Mouse (Mus musculus) hindbrain, embryonic 13.5 days (tissue): ENCODE data around the gene Kif18b. TPM values are rescaled to one million over a fixed set of nuclear protein-coding genes. Genes with fewer than 3 reads are reported as not detected.

Experiments
- ATAC-seq: fragments of 200-750 bp; cut with Nextera tagmentation; 2 replicates; pipeline ENCODE4 v1.8.0; 2017; ENCODE audit warnings: moderate TSS enrichment; ENCODE audit not compliant: low FRiP score
- H3K27ac ChIP-seq: fragments of 300-500 bp; sonication (generic); 2 replicates; pipeline ENCODE4 v1.5.1; 2015; ENCODE audit warnings: inconsistent platforms, mild to moderate bottlenecking, moderate library complexity
- H3K27me3 ChIP-seq: fragments of 300-500 bp; sonication (generic); 2 replicates; pipeline ENCODE4 v1.6.1; 2015; ENCODE audit warnings: mild to moderate bottlenecking, inconsistent platforms
- H3K36me3 ChIP-seq: fragments of 300-500 bp; sonication (generic); 2 replicates; pipeline ENCODE4 v1.6.1; 2015; ENCODE audit warnings: mild to moderate bottlenecking, inconsistent platforms
- H3K4me1 ChIP-seq: fragments of 300-500 bp; sonication (generic); replicated peaks from 2 replicates; pipeline ENCODE4 v1.6.1; 2015; ENCODE audit warnings: inconsistent platforms
- H3K4me2 ChIP-seq: fragments of 300-500 bp; sonication (generic); 2 replicates; pipeline ENCODE4 v1.6.1; 2015; ENCODE audit warnings: inconsistent platforms, mild to moderate bottlenecking, moderate library complexity
- H3K4me3 ChIP-seq: fragments of 300-500 bp; sonication (generic); 2 replicates; pipeline ENCODE4 v1.5.1; 2015; ENCODE audit warnings: mild to moderate bottlenecking, inconsistent platforms
- H3K9ac ChIP-seq: fragments of 300-500 bp; sonication (generic); 2 replicates; pipeline ENCODE4 v1.6.1; 2015; ENCODE audit warnings: mild to moderate bottlenecking, inconsistent platforms
- H3K9me3 ChIP-seq: fragments of 300-500 bp; sonication (generic); 2 replicates; pipeline ENCODE4 v1.6.1; 2016; ENCODE audit warnings: inconsistent platforms
- WGBS: fragments of 180-500 bp; shearing (Covaris S2); methylation state at CpG from one replicate; pipeline ENCODE4 v1.1.7; 2015; 5-methylcytosine and 5-hydroxymethylcytosine counted together
- polyA plus RNA-seq: library from polyadenylated mRNA; unstranded; fragments of >200 nt; fragmentation: Nextera tagmentation; extraction: Ambion mirVana; gene quantifications from 2 replicates; pipeline ENCODE4 v1.2.1, GENCODE M21; 2015

Kif18b gene
- polyA plus RNA-seq, 1 experiment from 2014 or later = 2.4 TPM

- peaks cover 32% of the 10 kb centered on the region for H3K27me3 ChIP-seq
- H3K36me3 ChIP-seq = no peaks in the 10 kb centered on the region
- no peaks in the 10 kb centered on the region for H3K9me3 ChIP-seq
- H3K4me1 ChIP-seq = no peaks in the 10 kb centered on the region
- no peak overlapping the region for H3K4me2 ChIP-seq
- ATAC-seq = no peak
- no peak overlapping the region for H3K4me3 ChIP-seq
- H3K9ac ChIP-seq = no peak overlapping the region
- WGBS = 94% methylated on average over 10 of the region's 10 CpGs
- H3K27ac ChIP-seq = no peak overlapping the region
Observed at GRCm38 (mm10) chr11:102930672-102931071, 5.7 kb upstream of the Kif18b start.

- Histone ChIP-seq H3K27ac (peak overlapping the region; percentile 76), H3K4me2 (peak overlapping the region; percentile 81), H3K4me1 (peaks cover 25% of the 10 kb centered on the region), H3K9ac (peak overlapping the region; percentile 49; the same call in 1 of the 2 replicates), H3K36me3 (no peaks in the 10 kb centered on the region), H3K4me3 (peak overlapping the region; percentile 60), H3K9me3 (no peaks in the 10 kb centered on the region), H3K27me3 (peaks cover 6% of the 10 kb centered on the region)
- ATAC-seq = peak; percentile 32; the same call in 1 of the 2 replicates
- 3% methylated on average over 10 of the region's 10 CpGs for WGBS
Observed at GRCm38 (mm10) chr11:102925351-102925717, 410 bp upstream of the Kif18b start.

DNA sequence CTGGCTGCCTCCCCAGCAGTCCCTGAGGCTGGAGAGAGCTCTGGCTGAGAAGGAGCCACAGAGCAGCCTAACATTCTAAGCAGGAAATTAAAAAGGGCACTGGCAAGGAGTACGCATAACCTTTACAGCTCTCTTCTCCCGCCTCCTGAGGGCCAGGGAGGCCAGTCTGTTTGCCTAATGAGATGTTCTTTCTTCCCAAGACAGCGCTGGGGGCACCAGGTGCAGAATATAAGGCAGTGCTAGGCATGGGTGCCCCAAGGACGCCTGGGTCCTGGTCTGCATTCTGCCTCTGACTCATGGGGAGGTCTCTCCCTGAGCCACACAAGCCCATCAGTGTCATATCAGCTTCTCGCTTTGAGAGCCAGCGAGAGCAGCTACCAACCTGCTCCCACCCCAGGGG is 3.4 kb downstream of the Kif18b start:
- Histone ChIP-seq H3K27ac (peak overlapping the region; percentile 48; the same call in 1 of the 2 replicates), H3K4me3 (no peak overlapping the region), H3K9ac (peak overlapping the region; percentile 15; the same call in 1 of the 2 replicates), H3K27me3 (no peaks in the 10 kb centered on the region), H3K4me1 (peaks cover 25% of the 10 kb centered on the region), H3K4me2 (no peak overlapping the region), H3K36me3 (no peaks in the 10 kb centered on the region), H3K9me3 (no peaks in the 10 kb centered on the region)
- ATAC-seq = no peak
- 59% methylated on average over 6 of the region's 6 CpGs for WGBS

DNA sequence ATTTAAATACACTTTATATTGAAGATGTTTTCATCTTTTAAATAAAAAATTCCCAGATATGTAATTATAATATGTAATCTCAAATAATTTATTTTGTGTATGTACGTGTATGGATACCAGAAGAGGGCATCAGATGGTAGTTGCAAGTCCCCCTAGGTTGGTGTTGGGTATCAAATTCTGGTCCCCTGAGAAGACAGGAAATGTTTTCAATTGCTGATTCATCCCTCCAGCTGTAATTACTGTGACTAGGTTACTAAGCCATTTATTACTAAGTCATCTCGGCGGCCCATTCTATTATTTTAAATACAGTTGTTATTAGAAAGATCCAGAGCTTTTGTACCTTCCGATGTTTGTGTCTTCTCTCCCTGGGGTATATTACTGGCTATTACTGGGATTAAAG is 6.8 kb downstream of the Kif18b start:
- H3K4me2 ChIP-seq = no peak overlapping the region
- no peaks in the 10 kb centered on the region for H3K9me3 ChIP-seq
- no peak for ATAC-seq
- peaks cover 16% of the 10 kb centered on the region for H3K4me1 ChIP-seq
- no peak overlapping the region for H3K9ac ChIP-seq
- WGBS = 70% methylated on average over 4 of the region's 4 CpGs
- H3K4me3 ChIP-seq = no peak overlapping the region
- H3K36me3 ChIP-seq = 0 out of 2 replicates have a peak, but pooled peaks cover 5% of the 10 kb centered on the region
- no peak overlapping the region for H3K27ac ChIP-seq
- H3K27me3 ChIP-seq = no peaks in the 10 kb centered on the region

GRCm38 (mm10) chr11:102915380-102915779 is 9.5 kb downstream of the Kif18b start:
- Histone ChIP-seq H3K9ac (no peak overlapping the region), H3K9me3 (no peaks in the 10 kb centered on the region), H3K4me1 (no peaks in the 10 kb centered on the region), H3K4me2 (no peak overlapping the region), H3K27ac (no peak overlapping the region), H3K36me3 (0 out of 2 replicates have a peak, but pooled peaks cover 5% of the 10 kb centered on the region), H3K4me3 (no peak overlapping the region), H3K27me3 (no peaks in the 10 kb centered on the region)
- no peak for ATAC-seq
- WGBS = 93% methylated on average over 9 of the region's 9 CpGs

- 62% methylated on average over 7 of the region's 7 CpGs for WGBS
- H3K36me3 ChIP-seq = peaks cover 18% of the 10 kb centered on the region; the same call in 1 of the 2 replicates
- H3K27ac ChIP-seq = no peak overlapping the region
- H3K4me1 ChIP-seq = no peaks in the 10 kb centered on the region
- no peak overlapping the region for H3K4me2 ChIP-seq
- no peak overlapping the region; the same call in 1 of the 2 replicates for H3K9ac ChIP-seq
- no peak overlapping the region for H3K4me3 ChIP-seq
- H3K27me3 ChIP-seq = no peaks in the 10 kb centered on the region
- H3K9me3 ChIP-seq = no peaks in the 10 kb centered on the region
- no peak for ATAC-seq
Observed at GRCm38 (mm10) chr11:102911376-102911775, 13.5 kb downstream of the Kif18b start.

DNA sequence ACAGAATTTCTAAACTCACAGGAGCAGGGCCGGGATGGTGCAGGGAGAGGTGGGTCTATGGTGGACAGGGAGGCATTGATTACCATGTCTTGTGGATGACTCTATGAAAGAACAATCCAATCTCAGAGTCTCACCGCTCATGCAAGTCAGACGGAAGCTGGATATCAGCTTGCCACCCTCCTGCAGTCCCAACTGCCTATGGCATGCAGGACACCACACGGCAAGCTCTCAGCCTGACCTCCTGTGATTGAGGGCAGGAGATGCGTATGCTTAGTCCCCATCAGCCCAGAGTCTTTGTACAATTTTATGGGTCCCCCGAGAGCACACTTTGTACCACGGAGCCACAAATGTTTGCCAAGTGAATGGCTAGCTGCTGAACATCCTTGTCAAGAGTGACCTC is 21.3 kb downstream of the Kif18b start:
- H3K9ac ChIP-seq = 0 out of 2 replicates have a peak overlapping the region, but pooled peaks have one; percentile 1
- peaks cover 22% of the 10 kb centered on the region for H3K27me3 ChIP-seq
- no peak overlapping the region for H3K4me3 ChIP-seq
- WGBS = 68% methylated on average over 7 of the region's 7 CpGs
- peaks cover 13% of the 10 kb centered on the region; the same call in 1 of the 2 replicates for H3K36me3 ChIP-seq
- peaks cover 15% of the 10 kb centered on the region for H3K4me1 ChIP-seq
- H3K27ac ChIP-seq = no peak overlapping the region
- H3K4me2 ChIP-seq = no peak overlapping the region
- no peaks in the 10 kb centered on the region for H3K9me3 ChIP-seq
- ATAC-seq = no peak

DNA sequence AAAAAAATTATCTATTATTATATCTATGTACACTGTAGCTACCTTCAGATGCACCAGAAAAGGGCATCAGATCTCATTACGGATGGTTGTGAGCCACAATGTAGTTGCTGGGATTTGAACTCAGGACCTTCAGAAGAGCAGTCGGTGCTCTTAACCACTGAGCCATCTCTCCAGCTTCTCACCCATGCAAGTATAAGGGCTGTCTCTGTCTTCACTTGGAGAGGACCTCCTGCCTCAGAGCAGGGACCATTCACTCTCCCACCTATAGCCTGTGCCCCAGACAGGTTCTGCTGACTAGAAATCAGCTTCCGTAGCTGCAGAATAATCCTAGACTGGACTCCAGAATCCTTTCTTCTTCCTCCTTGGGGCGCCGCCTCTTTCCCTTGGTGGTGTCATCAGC is 22.8 kb downstream of the Kif18b start:
- H3K27ac ChIP-seq = no peak overlapping the region
- 85% methylated on average over 5 of the region's 5 CpGs for WGBS
- ATAC-seq = no peak
- H3K9me3 ChIP-seq = no peaks in the 10 kb centered on the region
- no peak overlapping the region for H3K9ac ChIP-seq
- peaks cover 36% of the 10 kb centered on the region for H3K27me3 ChIP-seq
- H3K4me2 ChIP-seq = no peak overlapping the region
- peaks cover 26% of the 10 kb centered on the region for H3K4me1 ChIP-seq
- H3K36me3 ChIP-seq = no peaks in the 10 kb centered on the region
- H3K4me3 ChIP-seq = no peak overlapping the region

DNA sequence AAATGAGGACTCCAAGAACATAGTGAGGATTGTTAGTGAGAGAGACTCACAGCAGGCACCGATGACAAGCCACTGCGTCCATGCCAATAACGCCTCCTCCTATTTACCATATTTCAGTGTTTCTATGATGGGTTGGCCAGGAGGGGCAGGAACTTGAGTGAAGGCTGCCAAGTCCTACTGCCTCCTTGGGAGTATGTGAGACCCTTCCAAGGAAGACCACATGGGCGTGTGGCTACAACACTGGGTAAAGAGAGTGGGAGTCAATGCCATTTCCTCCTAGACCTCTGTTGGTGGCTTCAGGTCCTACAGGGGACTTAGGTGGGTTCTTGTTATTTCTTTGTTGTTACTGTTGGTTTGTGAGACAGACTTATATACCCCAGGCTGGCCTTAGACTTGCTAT is 23.7 kb downstream of the Kif18b start:
- Histone ChIP-seq H3K36me3 (no peaks in the 10 kb centered on the region), H3K27me3 (peaks cover 45% of the 10 kb centered on the region), H3K9ac (no peak overlapping the region), H3K4me2 (no peak overlapping the region), H3K27ac (0 out of 2 replicates have a peak overlapping the region, but pooled peaks have one; percentile 1), H3K4me1 (peaks cover 26% of the 10 kb centered on the region), H3K4me3 (no peak overlapping the region), H3K9me3 (no peaks in the 10 kb centered on the region)
- 0 out of 2 replicates have a peak, but pooled peaks have one; percentile 55 for ATAC-seq
- 56% methylated on average over 4 of the region's 4 CpGs for WGBS

DNA sequence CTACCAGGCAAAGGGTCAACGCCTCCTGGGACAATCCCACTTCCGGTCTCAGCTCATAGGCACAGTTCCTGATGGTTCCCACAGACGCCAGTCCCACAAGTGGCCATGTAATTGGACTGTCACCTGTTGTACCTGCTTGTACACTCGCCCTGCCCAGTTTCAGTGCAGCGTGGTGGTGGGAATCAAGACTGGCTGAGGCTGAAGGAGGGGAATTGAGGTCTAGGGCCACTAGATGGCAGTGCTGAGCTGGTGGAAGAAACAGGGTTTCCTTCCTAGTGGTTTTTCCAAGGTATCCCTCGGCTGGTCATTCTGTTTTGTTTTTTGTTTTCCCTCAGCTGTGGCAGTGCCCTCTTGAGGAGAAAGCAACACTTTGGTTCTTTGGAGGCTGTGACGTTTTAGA is 24.2 kb downstream of the Kif18b start, which contains the start of gene Gfap:
Gfap (minus strand) TSS at position 150 of the 400 bp plus-strand sequence.
- Histone ChIP-seq H3K9me3 (no peaks in the 10 kb centered on the region), H3K27me3 (peaks cover 49% of the 10 kb centered on the region), H3K27ac (0 out of 2 replicates have a peak within 1 kb of the TSS, but pooled peaks have one; percentile 1), H3K36me3 (no peaks in the 10 kb centered on the region), H3K4me3 (no peak within 1 kb of the TSS), H3K9ac (no peak within 1 kb of the TSS), H3K4me1 (peaks cover 26% of the 10 kb centered on the region), H3K4me2 (no peak within 1 kb of the TSS)
- WGBS = 12% methylated on average over 7 of the region's 7 CpGs
- ATAC-seq = peak; percentile 61; the same call in 1 of the 2 replicates

DNA sequence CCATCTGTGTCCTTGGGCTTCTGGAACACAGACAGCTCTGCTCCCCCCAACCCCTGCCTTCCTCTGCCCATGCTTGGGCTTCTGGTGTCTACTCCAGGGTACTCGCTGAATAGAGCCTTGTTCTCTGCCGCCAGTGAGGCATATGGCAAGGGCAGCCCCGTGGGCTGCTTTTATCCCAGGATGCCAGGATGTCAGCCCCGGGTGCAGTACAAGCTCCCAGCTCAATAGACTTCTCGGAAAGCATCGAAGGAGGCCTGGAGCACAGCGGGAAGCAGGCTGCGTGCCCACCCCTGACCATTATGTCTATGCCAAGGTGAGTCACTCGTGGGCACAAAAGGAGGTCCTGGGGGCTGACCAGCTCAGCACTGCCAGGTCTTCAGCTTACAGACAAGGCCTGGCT is 26.5 kb downstream of the Kif18b start:
- Histone ChIP-seq H3K27me3 (peaks cover 73% of the 10 kb centered on the region), H3K9me3 (no peaks in the 10 kb centered on the region), H3K4me3 (no peak overlapping the region), H3K4me1 (peaks cover 14% of the 10 kb centered on the region), H3K4me2 (no peak overlapping the region), H3K36me3 (no peaks in the 10 kb centered on the region), H3K9ac (no peak overlapping the region; the same call in 1 of the 2 replicates), H3K27ac (no peak overlapping the region)
- ATAC-seq = 0 out of 2 replicates have a peak, but pooled peaks have one; percentile 38
- 71% methylated on average over 9 of the region's 9 CpGs for WGBS

DNA sequence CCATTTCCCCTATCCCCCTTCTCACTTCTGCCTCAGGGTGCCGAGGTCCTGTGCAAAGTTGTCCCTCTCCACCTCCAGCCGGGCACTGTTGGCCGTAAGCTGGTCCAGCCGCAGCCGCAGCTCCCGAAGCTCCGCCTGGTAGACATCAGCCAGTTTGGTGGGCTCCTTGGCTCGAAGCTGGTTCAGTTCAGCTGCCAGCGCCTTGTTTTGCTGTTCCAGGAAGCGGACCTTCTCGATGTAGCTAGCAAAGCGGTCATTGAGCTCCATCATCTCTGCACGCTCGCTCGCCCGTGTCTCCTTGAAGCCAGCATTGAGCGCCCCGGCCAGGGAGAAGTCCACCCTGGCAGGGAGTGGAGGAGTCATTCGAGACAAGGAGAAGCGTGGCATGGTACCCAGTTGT is 28.3 kb downstream of the Kif18b start:
- no peaks in the 10 kb centered on the region for H3K9me3 ChIP-seq
- H3K4me3 ChIP-seq = no peak overlapping the region
- no peak for ATAC-seq
- H3K36me3 ChIP-seq = no peaks in the 10 kb centered on the region
- no peak overlapping the region for H3K4me2 ChIP-seq
- peaks cover 89% of the 10 kb centered on the region for H3K27me3 ChIP-seq
- no peak overlapping the region for H3K27ac ChIP-seq
- no peak overlapping the region for H3K9ac ChIP-seq
- WGBS = 81% methylated on average over 20 of the region's 20 CpGs
- peaks cover 20% of the 10 kb centered on the region for H3K4me1 ChIP-seq

GRCm38 (mm10) chr11:102895779-102896178 is 29.1 kb downstream of the Kif18b start:
- Histone ChIP-seq H3K4me3 (no peak overlapping the region), H3K27ac (no peak overlapping the region), H3K4me2 (no peak overlapping the region), H3K9me3 (no peaks in the 10 kb centered on the region), H3K27me3 (peaks cover 94% of the 10 kb centered on the region), H3K36me3 (no peaks in the 10 kb centered on the region), H3K9ac (no peak overlapping the region), H3K4me1 (peaks cover 20% of the 10 kb centered on the region)
- no peak for ATAC-seq
- 70% methylated on average over 9 of the region's 9 CpGs for WGBS
